Mouse (Mus musculus) natural killer cell, adult 2 months (primary cell): ENCODE results near the gene Drd4.

Experiments
- DNase-seq, 2 experiments: peaks; one replicate each; pipeline ENCODE4 v3.0.0; 2022; ENCODE audit warnings: low spot score in 2 of 2

The Drd4 gene

GRCm38 (mm10) chr7:141335044-141335579, 43.3 kb downstream of the Drd4 start:
- DNase-seq: no peak

- DNase-seq: no peak
Measured at GRCm38 (mm10) chr7:141335682-141336081, 43.9 kb downstream of the Drd4 start.

- DNase-seq: no peak
Measured at GRCm38 (mm10) chr7:141336296-141336695, 44.5 kb downstream of the Drd4 start.

- no peak for DNase-seq
Measured at GRCm38 (mm10) chr7:141337716-141338416, 46.1 kb downstream of the Drd4 start.

- peak in 1 of 2 experiments; percentile 22 for DNase-seq
Measured at GRCm38 (mm10) chr7:141338576-141339131, 46.8 kb downstream of the Drd4 start, which contains the start of gene Eps8l2. Gene Eps8l2 (plus strand): TSS chr7:141338880.

- no peak for DNase-seq
Measured at GRCm38 (mm10) chr7:141339215-141339920, 47.6 kb downstream of the Drd4 start.

- no peak for DNase-seq
Measured at GRCm38 (mm10) chr7:141340023-141340422, 48.2 kb downstream of the Drd4 start.

- no peak for DNase-seq
Measured at GRCm38 (mm10) chr7:141340476-141340875, 48.7 kb downstream of the Drd4 start.

- DNase-seq: no peak
Measured at GRCm38 (mm10) chr7:141341689-141342226, 50.0 kb downstream of the Drd4 start.

- DNase-seq: no peak
Measured at GRCm38 (mm10) chr7:141343230-141343629, 51.4 kb downstream of the Drd4 start.

GRCm38 (mm10) chr7:141343696-141344095, 51.9 kb downstream of the Drd4 start:
- no peak for DNase-seq

- peak; percentile 46 to 61 for DNase-seq
Measured at GRCm38 (mm10) chr7:141344787-141345186, 53.0 kb downstream of the Drd4 start.
